Mouse (Mus musculus) C2C12 (cell line): ENCODE measurements at regions not wholly inside any gene's neighbourhood (a gene's known extent, or its start where the extent isn't known, plus 50 kb on each side); places are given as distances from the start of the nearest gene placed in this dataset.

Source experiments
- H3K27me3 ChIP-seq: one replicate; pipeline ENCODE4 v1.6.1; 2011; ENCODE audit not compliant: control insufficient read depth, insufficient read depth, insufficient read length
- H3K36me3 ChIP-seq: one replicate; pipeline ENCODE4 v1.6.1; 2011; ENCODE audit not compliant: control insufficient read depth, insufficient read depth
- H3K4me3 ChIP-seq: one replicate; pipeline ENCODE4 v1.5.1; 2011; ENCODE audit warnings: mild to moderate bottlenecking, control low read depth; ENCODE audit not compliant: poor library complexity, insufficient read depth, severe bottlenecking
- H3K79me2 ChIP-seq: one replicate; pipeline ENCODE4 v1.6.1; 2011; ENCODE audit not compliant: control insufficient read depth, insufficient read depth
- H3K79me3 ChIP-seq: one replicate; pipeline ENCODE4 v1.6.1; 2011; ENCODE audit warnings: low read depth, control low read depth
- H3ac ChIP-seq: one replicate; pipeline ENCODE3; 2011; ENCODE audit warnings: low read depth; ENCODE audit not compliant: control insufficient read depth, insufficient read length
- CEBPB ChIP-seq: IDR thresholded peaks from one replicate; pipeline ENCODE4 v1.6.1; 2011; ENCODE audit warnings: low read depth, mild to moderate bottlenecking, control low read depth, moderate library complexity
- CTCF ChIP-seq: IDR thresholded peaks from one replicate; pipeline ENCODE4 v1.5.1; 2011; ENCODE audit not compliant: control insufficient read depth, insufficient read depth, insufficient read length
- FOSL1 ChIP-seq: IDR thresholded peaks from one replicate; pipeline ENCODE4 v1.8.0; 2011; ENCODE audit warnings: mild to moderate bottlenecking, low read length; ENCODE audit not compliant: poor library complexity, insufficient read depth, severe bottlenecking
- MAX ChIP-seq: IDR thresholded peaks from one replicate; pipeline ENCODE4 v1.6.1; 2011; ENCODE audit warnings: mild to moderate bottlenecking, control low read depth
- MYOD1 ChIP-seq: IDR thresholded peaks from one replicate; pipeline ENCODE4 v1.6.1; 2011; ENCODE audit warnings: low read depth; ENCODE audit not compliant: control insufficient read depth, insufficient read length
- MYOG ChIP-seq: IDR thresholded peaks from one replicate; pipeline ENCODE4 v1.6.1; 2011; ENCODE audit not compliant: control insufficient read depth, insufficient read length; ENCODE audit errors: extremely low read depth
- USF1 ChIP-seq: IDR thresholded peaks from one replicate; pipeline ENCODE4 v1.6.1; 2011; ENCODE audit warnings: low read depth, mild to moderate bottlenecking, control low read depth, moderate library complexity

- Histone ChIP-seq H3K27me3 (peaks cover 15% of the 10 kb centered on the region), H3K4me3 (no peak overlapping the region), H3ac (no peak overlapping the region), H3K79me2 (no peaks in the 10 kb centered on the region), H3K36me3 (no peaks in the 10 kb centered on the region), H3K79me3 (no peaks in the 10 kb centered on the region)
- TF ChIP-seq FOSL1: no peak
- no peak for TF ChIP-seq MYOD1
- no peak for TF ChIP-seq MAX
- no peak for TF ChIP-seq CEBPB
- no peak for TF ChIP-seq MYOG
- no peak for TF ChIP-seq USF1
- TF ChIP-seq CTCF: no peak
Observed at GRCm38 (mm10) chr16:93392024-93392675, 211.7 kb downstream of the Setd4 start.

- H3K79me3 ChIP-seq: no peaks in the 10 kb centered on the region
- no peak overlapping the region for H3ac ChIP-seq
- H3K36me3 ChIP-seq: no peaks in the 10 kb centered on the region
- no peak overlapping the region for H3K4me3 ChIP-seq
- TF ChIP-seq MAX (no peak), FOSL1 (no peak), CEBPB (no peak), USF1 (no peak), MYOD1 (no peak), MYOG (no peak), CTCF (no peak)
- peaks cover 11% of the 10 kb centered on the region for H3K27me3 ChIP-seq
- H3K79me2 ChIP-seq: no peaks in the 10 kb centered on the region
Observed at GRCm38 (mm10) chr16:93387578-93388116, 216.2 kb downstream of the Setd4 start.

GRCm38 (mm10) chr16:93384039-93384537, 219.8 kb downstream of the Setd4 start:
- Histone ChIP-seq H3K79me2 (no peaks in the 10 kb centered on the region), H3K4me3 (no peak overlapping the region), H3K79me3 (no peaks in the 10 kb centered on the region), H3K36me3 (no peaks in the 10 kb centered on the region), H3K27me3 (no peaks in the 10 kb centered on the region), H3ac (no peak overlapping the region)
- TF ChIP-seq MAX (no peak), CEBPB (no peak), FOSL1 (no peak), MYOG (no peak), USF1 (no peak), MYOD1 (no peak), CTCF (no peak)

- Histone ChIP-seq H3K79me2 (no peaks in the 10 kb centered on the region), H3K79me3 (no peaks in the 10 kb centered on the region), H3ac (no peak overlapping the region), H3K27me3 (no peaks in the 10 kb centered on the region), H3K36me3 (no peaks in the 10 kb centered on the region), H3K4me3 (no peak overlapping the region)
- no peak for TF ChIP-seq CTCF
- no peak for TF ChIP-seq USF1
- no peak for TF ChIP-seq MYOG
- no peak for TF ChIP-seq FOSL1
- TF ChIP-seq MYOD1: no peak
- TF ChIP-seq MAX: no peak
- no peak for TF ChIP-seq CEBPB
Observed at GRCm38 (mm10) chr16:93382945-93383344, 220.9 kb downstream of the Setd4 start.

- TF ChIP-seq CEBPB (no peak), USF1 (no peak), FOSL1 (no peak), MYOD1 (no peak), CTCF (no peak), MYOG (no peak), MAX (no peak)
- Histone ChIP-seq H3K79me2 (no peaks in the 10 kb centered on the region), H3K79me3 (no peaks in the 10 kb centered on the region)
Observed at GRCm38 (mm10) chr16:93380717-93381671, 222.9 kb downstream of the Setd4 start.

More at GRCm38 (mm10) chr16:93380717-93381671, 222.9 kb downstream of the Setd4 start:
- Histone ChIP-seq H3K27me3 (no peaks in the 10 kb centered on the region), H3K36me3 (no peaks in the 10 kb centered on the region), H3ac (no peak overlapping the region), H3K4me3 (no peak overlapping the region)
